Mouse (Mus musculus): ENCODE measurements at regions not wholly inside any gene's neighbourhood (a gene's known extent, or its start where the extent isn't known, plus 50 kb on each side); places are given as distances from the start of the nearest gene placed in this dataset.

GRCm38 (mm10) chr11:117538732-117539131 lies 54.6 kb downstream of the Gm11733 start:
- DNase-seq (ENCODE audit: low spot score): no peak

- no peak for DNase-seq (ENCODE audit: low spot score)
Measured at GRCm38 (mm10) chr11:117540609-117541008, 56.4 kb downstream of the Gm11733 start.

DNA sequence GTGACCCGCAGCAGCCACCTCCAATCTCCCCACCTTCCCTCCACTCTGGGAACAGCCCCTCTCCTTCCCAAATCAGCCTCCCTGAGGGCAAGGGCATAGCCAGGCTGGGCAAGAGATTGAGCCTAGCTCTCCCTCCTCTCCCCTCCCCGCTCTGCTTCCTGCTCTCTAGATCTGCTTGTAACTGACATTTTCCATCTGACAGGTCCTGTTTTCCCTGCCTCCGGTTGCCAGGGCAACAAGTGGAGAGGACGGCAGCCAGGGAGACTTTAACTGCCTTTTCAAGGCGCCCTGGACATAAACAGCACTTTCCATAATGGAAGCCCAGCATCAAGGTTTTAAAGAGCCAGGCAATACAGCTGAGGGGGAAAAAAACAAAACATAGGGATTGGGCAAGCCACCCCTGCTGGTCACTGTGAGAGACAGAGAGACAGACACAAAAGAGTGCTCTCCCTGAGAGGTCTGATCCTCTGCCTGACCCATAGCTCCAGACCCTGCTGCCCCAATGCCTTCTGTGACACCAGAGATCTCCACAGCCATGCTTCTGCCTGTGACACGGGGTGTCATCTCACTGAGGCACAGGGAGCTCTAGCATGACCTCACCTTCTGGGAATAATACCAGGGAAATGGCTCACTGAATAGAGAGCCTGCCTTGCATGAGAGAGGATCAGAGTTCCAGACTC lies 57.2 kb downstream of the Gm11733 start:
- DNase-seq (ENCODE audit: low spot score): peak; percentile 86

- peak; percentile 58 for DNase-seq (ENCODE audit: low spot score)
Measured at GRCm38 (mm10) chr11:117543191-117543590, 59.0 kb downstream of the Gm11733 start.

DNA sequence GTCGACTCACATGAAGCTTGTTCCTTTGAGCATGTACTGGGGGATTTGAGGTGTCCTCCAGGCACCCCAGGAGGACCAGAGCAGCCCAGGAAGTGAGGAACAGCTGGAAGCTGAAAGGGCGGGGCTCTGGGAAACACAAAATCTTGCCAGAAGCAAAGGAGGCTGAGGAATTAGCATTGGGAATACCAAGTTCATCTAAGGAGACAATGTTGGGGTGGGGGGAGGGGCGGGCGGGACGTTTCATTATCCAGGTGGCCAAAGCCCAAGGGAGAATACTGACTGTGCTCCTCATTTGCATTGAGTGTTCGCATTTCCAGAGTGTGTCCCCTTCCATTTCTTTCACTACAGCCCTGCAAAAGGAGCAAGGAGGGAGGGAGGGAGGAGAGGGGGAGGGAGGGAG lies 60.3 kb downstream of the Gm11733 start:
- DNase-seq (ENCODE audit: low spot score): no peak

GRCm38 (mm10) chr11:117544926-117545325 lies 60.8 kb downstream of the Gm11733 start:
- no peak for DNase-seq (ENCODE audit: low spot score)

DNA sequence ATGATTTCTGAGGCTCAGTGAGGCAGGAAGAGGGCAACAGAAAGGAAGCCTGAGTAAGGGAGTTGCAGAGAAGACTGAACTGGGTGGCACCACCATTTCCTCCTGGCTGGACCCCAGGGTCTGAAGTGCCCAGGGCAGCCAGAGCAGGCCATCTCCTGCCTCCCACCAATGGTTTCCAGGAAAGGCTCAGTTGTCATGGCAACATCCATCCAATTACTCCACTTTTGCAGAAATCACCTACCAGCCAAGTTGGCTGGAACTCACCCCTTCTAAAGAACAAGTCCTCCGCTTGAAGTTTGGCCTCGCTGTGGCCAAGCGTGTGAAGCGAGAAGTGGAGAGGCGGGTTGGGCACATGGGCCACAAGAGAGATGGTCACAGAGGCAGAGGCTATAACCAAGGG lies 67.8 kb downstream of the Gm11733 start:
- no peak for DNase-seq (ENCODE audit: low spot score)

- no peak for DNase-seq (ENCODE audit: low spot score)
Measured at GRCm38 (mm10) chr11:117552430-117552969, 68.3 kb downstream of the Gm11733 start.

DNA sequence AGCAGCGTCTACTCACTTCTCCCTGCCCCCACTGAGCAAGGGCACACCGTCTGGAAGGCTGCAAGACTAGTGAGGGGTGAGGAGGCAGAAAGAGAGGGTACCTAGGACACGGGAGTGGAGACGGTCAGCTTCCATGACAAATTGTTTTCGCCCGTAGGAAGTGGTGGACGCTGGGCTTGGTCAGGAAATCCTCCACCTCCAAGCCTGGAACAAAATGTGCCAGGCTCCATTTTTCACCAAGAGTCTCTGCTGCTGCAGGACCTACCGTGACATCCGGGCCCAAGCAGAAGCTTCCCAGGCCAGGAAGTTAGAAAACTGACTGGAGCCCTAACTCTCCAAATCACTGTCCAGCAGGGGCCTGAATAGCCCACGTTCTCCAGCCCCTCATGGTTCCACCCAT lies 69.9 kb downstream of the Gm11733 start:
- no peak for DNase-seq (ENCODE audit: low spot score)

DNA sequence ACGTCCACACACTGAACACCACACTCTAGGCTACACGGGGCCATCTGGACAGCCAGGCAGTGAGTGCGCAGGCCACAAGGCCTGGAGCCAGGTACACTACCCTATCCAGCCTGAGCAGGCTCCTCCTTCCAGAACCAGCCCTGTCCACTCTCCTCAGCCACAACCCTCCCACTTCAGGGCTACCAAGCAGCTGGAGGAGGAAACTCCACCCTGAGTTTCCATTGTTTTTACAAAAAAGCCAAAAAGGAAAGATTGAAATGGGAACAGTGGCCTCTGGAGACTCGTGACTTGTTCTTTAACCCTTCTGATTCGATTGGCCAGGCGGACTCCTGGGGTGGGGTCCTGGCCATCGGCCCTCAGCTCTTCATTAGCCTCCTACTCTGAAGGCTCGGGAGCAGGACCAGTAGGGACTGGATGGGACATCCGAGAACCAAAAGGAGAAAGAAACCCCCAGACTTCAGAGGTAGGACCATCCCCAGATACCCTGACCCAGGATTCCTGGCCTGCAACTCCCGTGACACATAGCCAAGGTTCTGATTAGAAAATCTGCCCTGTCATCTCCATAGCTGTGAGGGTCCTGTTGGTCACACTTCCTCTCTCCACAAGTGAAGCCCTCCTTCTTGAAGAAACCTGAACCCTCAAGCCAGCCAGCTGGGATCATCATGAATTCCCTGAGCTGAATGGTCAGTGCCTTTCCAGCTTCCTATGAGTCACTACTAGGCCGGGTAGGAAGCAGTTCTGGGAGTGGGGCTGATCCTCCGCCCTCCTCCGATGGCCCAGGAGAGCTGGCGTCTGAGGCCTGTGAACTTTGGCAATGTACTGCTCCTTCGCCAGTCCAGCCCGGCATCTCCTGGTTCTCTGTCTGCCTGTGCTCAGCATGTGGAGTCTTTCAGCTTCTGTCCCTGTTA lies 73.6 kb downstream of the Gm11733 start:
- DNase-seq (ENCODE audit: low spot score): peak; percentile 60

- DNase-seq (ENCODE audit: low spot score): no peak
Measured at GRCm38 (mm10) chr11:117559839-117560238, 75.7 kb downstream of the Gm11733 start.

- no peak for DNase-seq (ENCODE audit: low spot score)
Measured at GRCm38 (mm10) chr11:117567961-117568605, 83.9 kb downstream of the Gm11733 start.

DNA sequence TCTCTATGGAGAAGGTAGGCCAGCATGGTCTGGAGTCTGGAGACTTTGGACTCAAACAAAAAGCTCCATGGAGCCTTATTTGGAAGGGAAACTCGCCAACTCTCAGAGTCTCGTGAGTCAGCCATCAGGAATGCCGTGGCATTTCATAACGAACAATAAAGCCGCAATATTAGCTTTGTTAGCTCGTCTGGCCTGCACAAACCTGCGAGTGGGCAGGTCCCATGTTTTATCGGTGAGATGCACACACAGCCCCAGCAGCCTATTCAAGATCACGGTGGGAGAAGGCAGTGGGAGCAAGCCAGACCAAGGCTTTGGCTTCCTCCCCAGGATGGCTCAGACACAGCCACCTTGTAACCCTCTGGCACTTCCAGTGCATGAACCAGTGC lies 84.4 kb downstream of the Gm11733 start:
- DNase-seq (ENCODE audit: low spot score): peak; percentile 28

GRCm38 (mm10) chr11:117569566-117570101 lies 84.5 kb upstream of the Tnrc6c start:
- DNase-seq (ENCODE audit: low spot score): no peak

- no peak for DNase-seq (ENCODE audit: low spot score)
Measured at GRCm38 (mm10) chr11:117571858-117572257, 82.2 kb upstream of the Tnrc6c start.

DNA sequence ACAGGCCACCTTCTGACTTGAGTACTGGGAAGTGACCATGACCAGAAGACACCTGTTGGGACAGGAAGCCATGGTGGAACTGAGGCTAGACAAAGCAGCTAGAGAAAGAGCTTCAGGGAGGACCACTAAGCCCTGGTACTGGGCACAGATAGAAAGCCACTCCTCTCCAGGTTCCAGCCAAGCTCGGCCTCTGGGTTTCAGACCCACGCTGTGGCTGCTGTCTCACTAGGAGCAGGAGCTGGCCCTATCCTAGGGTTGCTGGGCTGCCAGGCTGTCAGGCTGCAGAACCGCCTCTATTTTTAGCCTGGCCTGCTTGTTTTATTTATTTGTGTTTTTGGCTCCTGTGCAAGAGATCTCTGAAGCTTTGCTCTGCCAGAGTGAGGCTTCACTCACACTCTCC lies 79.4 kb upstream of the Tnrc6c start:
- no peak for DNase-seq (ENCODE audit: low spot score)

- no peak for DNase-seq (ENCODE audit: low spot score)
Measured at GRCm38 (mm10) chr11:117579121-117579520, 75.0 kb upstream of the Tnrc6c start.

DNA sequence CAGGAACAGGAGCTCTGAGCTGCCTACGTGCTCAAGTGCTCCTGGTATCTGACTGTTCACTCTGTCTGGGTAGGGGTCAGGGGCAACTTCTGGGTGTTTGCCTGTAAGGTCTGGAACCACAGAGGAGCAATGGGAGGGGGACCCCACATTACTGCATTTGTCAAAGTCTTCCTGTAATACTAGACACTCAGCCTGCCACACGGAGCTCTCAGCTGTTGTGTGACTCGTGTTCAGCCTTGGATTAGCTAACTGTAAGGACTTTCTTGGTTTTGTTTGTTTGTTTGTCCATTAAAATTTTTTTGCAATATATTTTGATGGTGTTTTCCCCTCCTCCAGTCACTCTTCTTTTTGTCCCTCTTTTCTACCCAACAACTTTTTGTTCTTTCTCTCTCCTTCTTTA lies 74.4 kb upstream of the Tnrc6c start:
- DNase-seq (ENCODE audit: low spot score): no peak

DNA sequence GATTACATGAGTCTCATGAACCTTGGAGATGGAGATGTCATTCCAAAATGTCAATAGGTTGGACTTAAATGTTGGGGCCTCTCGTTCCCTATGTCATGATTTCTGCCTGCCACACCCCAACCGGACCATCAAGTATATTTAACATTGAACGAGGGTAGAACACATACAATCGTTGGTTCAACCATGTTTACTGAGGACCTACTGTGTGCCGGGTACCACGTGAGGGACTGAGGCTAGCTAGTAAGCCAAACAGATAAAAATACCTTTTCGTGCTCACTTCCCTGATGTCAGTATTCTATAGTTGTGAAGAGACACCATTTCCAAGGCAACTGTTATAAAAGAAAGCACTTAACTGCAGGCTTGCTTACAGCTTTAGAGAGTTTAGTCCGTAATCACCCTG lies 70.6 kb upstream of the Tnrc6c start:
- no peak for DNase-seq (ENCODE audit: low spot score)

DNA sequence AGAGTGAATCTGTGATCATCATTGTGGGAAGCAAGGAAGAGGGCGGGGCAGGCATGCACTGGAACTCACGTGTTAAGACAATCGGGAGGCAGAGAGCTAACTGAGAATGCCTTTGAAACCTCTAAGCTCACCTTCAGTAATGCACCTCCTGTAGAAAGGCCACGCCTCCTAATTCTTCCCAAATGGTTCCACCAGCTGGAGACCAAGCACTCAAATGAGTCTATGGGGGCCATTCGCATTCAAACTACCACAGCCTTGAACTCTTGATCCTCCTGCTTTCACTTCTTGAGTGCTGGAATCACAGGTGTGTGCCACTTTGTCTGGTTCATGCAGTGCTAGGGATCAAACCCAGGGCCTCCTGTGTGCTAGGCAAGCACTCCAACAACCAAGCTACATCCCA lies 68.5 kb upstream of the Tnrc6c start:
- DNase-seq (ENCODE audit: low spot score): no peak

DNA sequence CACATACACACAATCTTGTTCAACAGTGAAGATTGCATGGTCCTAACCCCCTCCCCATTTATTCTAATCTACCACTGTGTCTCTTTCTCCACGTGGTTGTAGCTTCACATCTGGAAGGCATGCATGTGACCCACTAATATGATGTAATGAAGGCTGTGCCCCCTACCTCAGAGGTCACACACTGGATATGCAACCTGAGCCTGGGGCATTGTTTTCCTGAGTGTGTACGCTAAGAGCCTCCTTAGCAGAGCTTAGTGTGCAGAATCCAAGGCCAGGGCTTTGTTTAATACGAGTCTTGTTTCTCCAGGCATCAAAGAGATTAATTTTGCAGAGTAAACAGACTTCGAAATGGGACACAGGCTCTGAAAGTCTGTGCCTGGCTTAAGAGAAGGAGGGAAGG lies 68.0 kb upstream of the Tnrc6c start:
- DNase-seq (ENCODE audit: low spot score): no peak

DNA sequence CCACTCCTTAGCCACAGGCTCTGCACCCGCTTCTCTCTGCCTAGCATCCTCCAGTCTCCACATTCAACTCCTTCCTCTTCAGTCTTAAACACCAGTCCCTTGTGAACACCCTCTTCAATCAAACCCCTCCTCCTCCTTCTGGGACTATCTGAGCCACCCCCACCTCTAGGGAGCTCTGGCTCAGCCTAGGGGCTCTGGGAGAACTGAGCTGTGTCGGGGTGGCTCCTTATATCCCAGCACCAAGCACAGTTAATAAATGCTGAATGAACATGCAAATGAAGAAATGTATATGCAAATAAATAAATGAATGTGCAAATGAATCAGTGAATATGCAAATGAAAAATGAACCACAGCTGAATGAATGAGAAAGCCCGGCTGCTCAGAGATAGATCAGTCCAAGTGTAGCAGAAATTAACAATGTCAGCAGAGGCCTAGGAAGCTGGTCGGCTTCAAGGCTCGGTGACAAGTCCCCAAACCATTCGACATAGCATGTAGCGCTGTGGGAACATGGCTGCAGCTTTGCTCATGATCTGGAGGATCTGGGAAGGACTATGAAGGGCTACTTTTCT lies 67.1 kb upstream of the Tnrc6c start:
- DNase-seq (ENCODE audit: low spot score): no peak

All from MN1 (cell line).